Mouse (Mus musculus) lung, postnatal 0 days (tissue): ENCODE results near the gene Nedd9.

Experiments
- CTCF ChIP-seq: IDR thresholded peaks from 2 replicates; pipeline ENCODE4 v1.5.1; 2016; ENCODE audit warnings: antibody characterized with exemption, mild to moderate bottlenecking
- EP300 ChIP-seq: IDR thresholded peaks from 2 replicates; pipeline ENCODE4 v1.6.1; 2016; ENCODE audit warnings: antibody characterized with exemption, mild to moderate bottlenecking, control low read depth

- TF ChIP-seq EP300 (no peak), CTCF (no peak)
Observed at GRCm38 (mm10) chr13:41381041-41381805, 105.9 kb downstream of the Nedd9 start.
